Mouse (Mus musculus): ENCODE data around the gene Tcn2. TPM values are rescaled to one million over a fixed set of nuclear protein-coding genes. Genes with fewer than 3 reads are reported as not detected.

The Tcn2 gene
- polyA plus RNA-seq, 1 experiment, result 62.0 TPM

- 79% methylated on average over 4 of the region's 4 CpGs for WGBS
- Histone ChIP-seq H3K36me3 (ENCODE audit: control insufficient read depth, insufficient read depth, low read length) (no peaks in the 10 kb centered on the region), H3K27ac (ENCODE audit: insufficient read depth, low read length) (no peak overlapping the region), H3K27me3 (ENCODE audit: control insufficient read depth, insufficient read depth, low read length) (peaks cover 5% of the 10 kb centered on the region; the same call in 1 of the 2 replicates), H3K4me3 (ENCODE audit: extremely low read depth, insufficient read depth, insufficient read length) (no peak overlapping the region), H3K4me1 (ENCODE audit: control insufficient read depth, insufficient read depth, insufficient read length) (peaks cover 5% of the 10 kb centered on the region)
- TF ChIP-seq CTCF (IDR thresholded peaks at IDR 0.05; ENCODE audit: extremely low read depth, insufficient read depth, insufficient read length, insufficient replicate concordance) (no peak), POLR2A (IDR thresholded peaks at IDR 0.05; ENCODE audit: low read depth, low read length) (no peak)
- no peak for DNase-seq (ENCODE audit: low read depth in 1 of 2, low spot score in 2 of 2)
Observed at GRCm38 (mm10) chr11:3909236-3909635, 22.7 kb downstream of the Tcn2 start.

GRCm38 (mm10) chr11:3905446-3905845 is 26.5 kb downstream of the Tcn2 start:
- Histone ChIP-seq H3K4me1 (ENCODE audit: control insufficient read depth, insufficient read depth, insufficient read length) (no peaks in the 10 kb centered on the region; the same call in 1 of the 2 replicates), H3K27me3 (ENCODE audit: control insufficient read depth, insufficient read depth, low read length) (no peaks in the 10 kb centered on the region), H3K27ac (ENCODE audit: insufficient read depth, low read length) (no peak overlapping the region), H3K4me3 (ENCODE audit: extremely low read depth, insufficient read depth, insufficient read length) (no peak overlapping the region), H3K36me3 (ENCODE audit: control insufficient read depth, insufficient read depth, low read length) (no peaks in the 10 kb centered on the region)
- 92% methylated on average over 1 of the region's 1 CpGs for WGBS
- DNase-seq (ENCODE audit: low read depth in 1 of 2, low spot score in 2 of 2), result no peak
- no peak for TF ChIP-seq POLR2A (IDR thresholded peaks at IDR 0.05; ENCODE audit: low read depth, low read length)
- TF ChIP-seq CTCF (IDR thresholded peaks at IDR 0.05; ENCODE audit: extremely low read depth, insufficient read depth, insufficient read length, insufficient replicate concordance), result no peak

DNA sequence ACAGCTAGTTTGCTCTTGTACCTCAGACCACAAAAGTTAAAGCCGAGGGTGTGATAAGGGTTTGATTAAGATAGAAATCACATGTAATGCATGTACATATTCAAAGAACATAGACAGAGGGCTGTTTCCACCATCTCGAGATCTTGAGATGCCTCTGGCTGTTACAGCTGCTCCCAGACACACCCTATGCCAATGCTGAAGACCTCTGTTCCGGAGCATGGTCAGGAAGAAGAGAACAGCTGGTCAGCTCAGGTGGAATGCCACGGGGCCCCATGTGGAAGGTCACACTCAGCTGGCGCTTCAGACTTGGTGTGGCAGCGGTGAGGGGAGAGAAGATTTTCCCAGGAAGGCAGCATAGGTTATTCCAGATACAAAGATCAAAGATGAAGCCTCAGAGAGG is 27.3 kb downstream of the Tcn2 start:
- Histone ChIP-seq H3K4me3 (ENCODE audit: extremely low read depth, insufficient read depth, insufficient read length) (no peak overlapping the region), H3K36me3 (ENCODE audit: control insufficient read depth, insufficient read depth, low read length) (no peaks in the 10 kb centered on the region), H3K4me1 (ENCODE audit: control insufficient read depth, insufficient read depth, insufficient read length) (no peaks in the 10 kb centered on the region), H3K27ac (ENCODE audit: insufficient read depth, low read length) (no peak overlapping the region), H3K27me3 (ENCODE audit: control insufficient read depth, insufficient read depth, low read length) (no peaks in the 10 kb centered on the region)
- 81% methylated on average over 6 of the region's 6 CpGs for WGBS
- no peak for DNase-seq (ENCODE audit: low read depth in 1 of 2, low spot score in 2 of 2)
- TF ChIP-seq POLR2A (IDR thresholded peaks at IDR 0.05; ENCODE audit: low read depth, low read length) (no peak), CTCF (IDR thresholded peaks at IDR 0.05; ENCODE audit: extremely low read depth, insufficient read depth, insufficient read length, insufficient replicate concordance) (no peak)

GRCm38 (mm10) chr11:3903046-3903445 is 28.9 kb downstream of the Tcn2 start:
- no peak for TF ChIP-seq POLR2A (IDR thresholded peaks at IDR 0.05; ENCODE audit: low read depth, low read length)
- no peak for TF ChIP-seq CTCF (IDR thresholded peaks at IDR 0.05; ENCODE audit: extremely low read depth, insufficient read depth, insufficient read length, insufficient replicate concordance)
- 85% methylated on average over 5 of the region's 5 CpGs for WGBS
- Histone ChIP-seq H3K27me3 (ENCODE audit: control insufficient read depth, insufficient read depth, low read length) (no peaks in the 10 kb centered on the region), H3K4me3 (ENCODE audit: extremely low read depth, insufficient read depth, insufficient read length) (no peak overlapping the region), H3K27ac (ENCODE audit: insufficient read depth, low read length) (no peak overlapping the region), H3K4me1 (ENCODE audit: control insufficient read depth, insufficient read depth, insufficient read length) (no peaks in the 10 kb centered on the region), H3K36me3 (ENCODE audit: control insufficient read depth, insufficient read depth, low read length) (no peaks in the 10 kb centered on the region)
- no peak for DNase-seq (ENCODE audit: low read depth in 1 of 2, low spot score in 2 of 2)

GRCm38 (mm10) chr11:3902516-3902915 is 29.4 kb downstream of the Tcn2 start:
- Histone ChIP-seq H3K4me1 (ENCODE audit: control insufficient read depth, insufficient read depth, insufficient read length) (no peaks in the 10 kb centered on the region), H3K4me3 (ENCODE audit: extremely low read depth, insufficient read depth, insufficient read length) (no peak overlapping the region), H3K36me3 (ENCODE audit: control insufficient read depth, insufficient read depth, low read length) (no peaks in the 10 kb centered on the region), H3K27me3 (ENCODE audit: control insufficient read depth, insufficient read depth, low read length) (no peaks in the 10 kb centered on the region), H3K27ac (ENCODE audit: insufficient read depth, low read length) (no peak overlapping the region)
- WGBS, result 87% methylated on average over 3 of the region's 3 CpGs
- no peak for DNase-seq (ENCODE audit: low read depth in 1 of 2, low spot score in 2 of 2)
- TF ChIP-seq POLR2A (IDR thresholded peaks at IDR 0.05; ENCODE audit: low read depth, low read length) (no peak), CTCF (IDR thresholded peaks at IDR 0.05; ENCODE audit: extremely low read depth, insufficient read depth, insufficient read length, insufficient replicate concordance) (no peak)

- TF ChIP-seq POLR2A (IDR thresholded peaks at IDR 0.05; ENCODE audit: low read depth, low read length) (no peak), CTCF (IDR thresholded peaks at IDR 0.05; ENCODE audit: extremely low read depth, insufficient read depth, insufficient read length, insufficient replicate concordance) (no peak)
- no peak for DNase-seq (ENCODE audit: low read depth in 1 of 2, low spot score in 2 of 2)
- no peak overlapping the region for H3K4me3 ChIP-seq (ENCODE audit: extremely low read depth, insufficient read depth, insufficient read length)
- no peaks in the 10 kb centered on the region for H3K36me3 ChIP-seq (ENCODE audit: control insufficient read depth, insufficient read depth, low read length)
- no peaks in the 10 kb centered on the region for H3K27me3 ChIP-seq (ENCODE audit: control insufficient read depth, insufficient read depth, low read length)
- H3K4me1 ChIP-seq (ENCODE audit: control insufficient read depth, insufficient read depth, insufficient read length), result peaks cover 1% of the 10 kb centered on the region; the same call in 1 of the 2 replicates
- H3K27ac ChIP-seq (ENCODE audit: insufficient read depth, low read length), result no peak overlapping the region
- WGBS, result 92% methylated on average over 6 of the region's 6 CpGs
Observed at GRCm38 (mm10) chr11:3900296-3900695, 31.7 kb downstream of the Tcn2 start.

DNA sequence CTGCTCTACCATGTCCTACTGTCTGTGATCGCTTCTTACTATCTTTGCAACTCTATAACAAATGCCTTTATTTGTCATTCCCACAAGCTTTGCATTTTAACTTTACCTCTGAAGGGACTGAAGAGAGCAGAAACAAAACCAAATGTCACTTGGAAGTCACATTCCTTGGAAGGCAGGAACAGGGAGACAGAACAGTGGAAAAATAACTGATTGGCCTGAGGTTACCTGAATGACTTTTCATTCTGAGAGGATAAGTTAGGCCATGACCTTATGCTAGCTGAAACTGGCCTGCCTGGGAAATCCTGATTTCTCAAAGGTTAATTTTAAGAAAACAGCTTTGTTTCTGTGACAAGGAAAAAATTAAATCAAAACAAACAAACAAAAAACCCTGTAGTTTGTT is 36.0 kb downstream of the Tcn2 start:
- 94% methylated on average over 1 of the region's 1 CpGs for WGBS
- no peak overlapping the region for H3K27ac ChIP-seq (ENCODE audit: insufficient read depth, low read length)
- no peak for TF ChIP-seq POLR2A (IDR thresholded peaks at IDR 0.05; ENCODE audit: low read depth, low read length)
- TF ChIP-seq CTCF (IDR thresholded peaks at IDR 0.05; ENCODE audit: extremely low read depth, insufficient read depth, insufficient read length, insufficient replicate concordance), result no peak
- no peak for DNase-seq (ENCODE audit: low read depth in 1 of 2, low spot score in 2 of 2)
- no peaks in the 10 kb centered on the region for H3K27me3 ChIP-seq (ENCODE audit: control insufficient read depth, insufficient read depth, low read length)
- H3K4me3 ChIP-seq (ENCODE audit: extremely low read depth, insufficient read depth, insufficient read length), result no peak overlapping the region
- H3K4me1 ChIP-seq (ENCODE audit: control insufficient read depth, insufficient read depth, insufficient read length), result peaks cover 2% of the 10 kb centered on the region; the same call in 1 of the 2 replicates
- H3K36me3 ChIP-seq (ENCODE audit: control insufficient read depth, insufficient read depth, low read length), result no peaks in the 10 kb centered on the region
